Mouse (Mus musculus): ENCODE data around the gene Stox1. TPM values are rescaled to one million over a fixed set of nuclear protein-coding genes. Genes with fewer than 3 reads are reported as not detected.

Gene Stox1
- polyA plus RNA-seq, 1 experiment from 2014 or later, result 0.30 TPM

GRCm38 (mm10) chr10:62692771-62693170 is 33.2 kb downstream of the Stox1 start:
- no peak overlapping the region for H3K27ac ChIP-seq
- DNase-seq (no peak), ATAC-seq (ENCODE audit: low read depth) (no peak)
- no peaks in the 10 kb centered on the region for H3K9me3 ChIP-seq (replicated peaks)
- H3K4me1 ChIP-seq (replicated peaks), result no peaks in the 10 kb centered on the region
- H3K4me2 ChIP-seq, result no peak overlapping the region
- H3K9ac ChIP-seq, result no peak overlapping the region
- H3K36me3 ChIP-seq, result no peaks in the 10 kb centered on the region
- no peaks in the 10 kb centered on the region for H3K27me3 ChIP-seq
- no peak overlapping the region for H3K4me3 ChIP-seq (replicated peaks)
- WGBS (ENCODE audit: insufficient replicate concordance), result 61% methylated on average over 8 of the region's 8 CpGs

DNA sequence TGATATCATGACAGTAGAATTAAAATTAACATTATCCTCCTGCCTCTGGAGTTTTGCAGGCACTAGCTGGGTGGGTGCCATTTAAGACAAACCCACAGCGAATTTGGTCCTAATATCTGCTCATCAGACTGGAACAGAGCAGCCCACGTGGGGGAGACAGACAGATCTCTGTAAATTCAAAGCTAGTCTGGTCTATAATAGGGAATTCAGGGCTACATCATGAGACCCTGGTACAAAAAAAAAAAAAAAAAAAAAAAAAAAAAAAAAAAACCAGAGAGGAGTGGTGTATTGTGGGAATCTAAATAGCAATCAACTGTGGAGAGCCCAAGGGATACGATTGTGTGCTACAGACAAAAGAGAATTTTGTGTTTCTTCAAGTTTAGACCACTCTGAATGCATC is 33.7 kb downstream of the Stox1 start:
- Histone ChIP-seq H3K4me3 (replicated peaks) (no peak overlapping the region), H3K4me1 (replicated peaks) (no peaks in the 10 kb centered on the region), H3K27me3 (no peaks in the 10 kb centered on the region), H3K27ac (no peak overlapping the region), H3K9ac (no peak overlapping the region), H3K9me3 (replicated peaks) (no peaks in the 10 kb centered on the region), H3K4me2 (no peak overlapping the region), H3K36me3 (no peaks in the 10 kb centered on the region)
- no peak for ATAC-seq (ENCODE audit: low read depth)
- no peak for DNase-seq
- WGBS (ENCODE audit: insufficient replicate concordance), result 69% methylated on average over 3 of the region's 3 CpGs

DNA sequence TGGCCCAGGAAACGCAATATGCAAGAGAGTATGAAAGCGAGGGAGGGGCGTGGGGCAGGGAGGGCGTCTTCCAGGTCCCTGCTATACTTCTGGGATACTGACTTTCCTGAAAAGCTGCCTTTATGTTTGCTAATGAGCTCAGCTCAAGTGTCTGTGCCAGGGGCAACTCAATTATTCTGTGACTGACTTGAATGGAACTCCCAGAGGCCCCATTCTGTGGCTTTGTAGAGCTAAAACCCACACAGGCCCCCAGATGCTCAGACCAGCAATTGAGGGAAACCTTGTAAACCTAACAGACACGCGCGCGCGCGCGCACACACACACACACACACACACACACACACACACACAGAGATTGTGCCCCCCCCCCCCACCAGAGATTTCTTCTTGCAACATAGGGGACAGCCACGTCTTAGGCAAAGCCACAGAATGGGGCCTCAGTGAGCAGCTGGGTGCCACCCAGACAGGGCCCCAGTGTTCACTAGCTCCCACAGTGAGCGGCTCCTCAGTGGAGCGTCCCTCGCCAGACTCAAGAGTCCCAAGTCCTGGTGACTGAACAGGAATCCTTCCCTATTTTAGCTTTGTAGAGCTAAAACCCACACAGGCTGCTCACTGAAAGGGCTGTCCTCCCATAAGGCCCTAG is 38.8 kb downstream of the Stox1 start:
- no peak for DNase-seq
- H3K9me3 ChIP-seq (replicated peaks), result no peaks in the 10 kb centered on the region
- H3K4me3 ChIP-seq (replicated peaks), result no peak overlapping the region
- no peak for ATAC-seq (ENCODE audit: low read depth)
- H3K4me2 ChIP-seq, result no peak overlapping the region
- H3K36me3 ChIP-seq, result no peaks in the 10 kb centered on the region
- H3K27me3 ChIP-seq, result no peaks in the 10 kb centered on the region
- no peak overlapping the region for H3K9ac ChIP-seq
- H3K4me1 ChIP-seq (replicated peaks), result no peaks in the 10 kb centered on the region
- no peak overlapping the region for H3K27ac ChIP-seq
- WGBS (ENCODE audit: insufficient replicate concordance), result 70% methylated on average over 15 of the region's 15 CpGs

- Histone ChIP-seq H3K36me3 (no peaks in the 10 kb centered on the region), H3K4me2 (no peak overlapping the region), H3K27ac (no peak overlapping the region), H3K9me3 (replicated peaks) (peaks cover 6% of the 10 kb centered on the region), H3K9ac (no peak overlapping the region), H3K4me1 (replicated peaks) (no peaks in the 10 kb centered on the region), H3K4me3 (replicated peaks) (no peak overlapping the region), H3K27me3 (no peaks in the 10 kb centered on the region)
- 42% methylated on average over 5 of the region's 5 CpGs for WGBS (ENCODE audit: insufficient replicate concordance)
- DNase-seq (no peak), ATAC-seq (ENCODE audit: low read depth) (no peak)
Measured at GRCm38 (mm10) chr10:62683043-62683442, 42.9 kb downstream of the Stox1 start.

DNA sequence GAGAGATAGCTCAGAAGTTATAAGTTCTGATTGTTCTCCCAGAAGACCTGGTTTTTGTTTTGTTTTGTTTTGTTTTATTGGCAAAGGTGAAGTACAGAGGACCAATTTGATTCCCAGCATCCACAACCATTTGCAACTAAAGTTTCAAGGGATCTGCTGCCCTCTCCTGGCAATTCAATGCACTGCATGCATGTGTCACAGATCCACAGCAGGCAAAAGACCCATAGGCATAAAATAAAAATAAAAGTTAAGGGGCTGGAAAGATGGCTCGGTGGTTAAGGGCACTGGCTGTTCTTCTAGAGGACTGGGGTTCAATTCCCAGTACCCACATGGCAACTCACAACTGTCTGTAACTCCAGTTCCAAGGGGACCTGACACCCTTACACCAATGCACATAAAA is 46.1 kb downstream of the Stox1 start:
- H3K4me3 ChIP-seq (replicated peaks), result no peak overlapping the region
- H3K27ac ChIP-seq, result no peak overlapping the region
- H3K9me3 ChIP-seq (replicated peaks), result peaks cover 6% of the 10 kb centered on the region
- H3K27me3 ChIP-seq, result peaks cover 3% of the 10 kb centered on the region; the same call in 1 of the 2 replicates
- no peak overlapping the region for H3K4me2 ChIP-seq
- H3K9ac ChIP-seq, result no peak overlapping the region
- DNase-seq (no peak), ATAC-seq (ENCODE audit: low read depth) (no peak)
- WGBS (ENCODE audit: insufficient replicate concordance), result 55% methylated on average over 1 of the region's 1 CpGs
- no peaks in the 10 kb centered on the region for H3K4me1 ChIP-seq (replicated peaks)
- H3K36me3 ChIP-seq, result no peaks in the 10 kb centered on the region

DNA sequence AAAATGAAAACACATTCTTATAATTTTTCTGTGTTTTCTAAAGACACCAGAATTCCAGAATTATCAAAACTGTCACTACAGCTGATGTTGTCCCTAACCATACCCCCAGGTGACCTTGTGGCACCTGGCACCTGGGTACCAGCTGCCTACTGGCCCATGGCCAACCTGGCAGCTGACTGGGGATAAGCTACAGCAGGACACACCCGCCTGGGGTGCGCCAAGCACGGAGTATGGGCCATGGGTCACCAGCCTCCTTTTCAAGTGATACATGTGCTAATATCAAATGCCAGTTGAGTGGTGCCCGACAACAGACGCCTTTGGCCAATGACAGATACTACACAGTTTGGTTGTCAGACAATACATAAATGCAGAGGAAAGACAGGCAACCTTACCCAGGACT is 48.6 kb downstream of the Stox1 start:
- Histone ChIP-seq H3K27ac (no peak overlapping the region), H3K36me3 (no peaks in the 10 kb centered on the region), H3K4me1 (replicated peaks) (no peaks in the 10 kb centered on the region), H3K4me3 (replicated peaks) (no peak overlapping the region), H3K4me2 (no peak overlapping the region), H3K9me3 (replicated peaks) (peaks cover 6% of the 10 kb centered on the region), H3K27me3 (peaks cover 3% of the 10 kb centered on the region; the same call in 1 of the 2 replicates), H3K9ac (no peak overlapping the region)
- ATAC-seq (ENCODE audit: low read depth) (no peak), DNase-seq (no peak)
- 73% methylated on average over 5 of the region's 5 CpGs for WGBS (ENCODE audit: insufficient replicate concordance)

DNA sequence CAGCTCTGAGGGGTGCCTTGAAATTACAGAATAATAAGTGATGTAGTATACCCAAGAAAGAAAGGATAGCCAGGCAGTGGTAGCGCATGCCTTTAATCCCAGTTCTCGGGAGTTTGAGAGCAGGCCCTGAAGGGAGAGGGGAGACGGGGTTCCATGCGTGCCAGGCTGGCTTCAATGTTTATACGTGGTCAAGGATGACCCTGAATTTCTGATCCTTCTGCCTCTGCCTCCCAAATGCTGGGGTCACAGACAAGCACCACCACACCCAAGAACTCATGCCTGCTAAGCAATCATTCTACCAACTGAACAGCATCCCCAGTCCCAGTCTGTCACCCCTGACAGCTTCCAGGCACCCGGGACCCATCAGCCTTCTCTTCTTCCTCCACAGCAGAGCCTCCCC is 49.7 kb downstream of the Stox1 start:
- 76% methylated on average over 6 of the region's 6 CpGs for WGBS (ENCODE audit: insufficient replicate concordance)
- H3K4me2 ChIP-seq, result no peak overlapping the region
- peaks cover 6% of the 10 kb centered on the region for H3K9me3 ChIP-seq (replicated peaks)
- no peak overlapping the region for H3K4me3 ChIP-seq (replicated peaks)
- H3K27ac ChIP-seq, result no peak overlapping the region
- H3K4me1 ChIP-seq (replicated peaks), result no peaks in the 10 kb centered on the region
- peaks cover 3% of the 10 kb centered on the region; the same call in 1 of the 2 replicates for H3K27me3 ChIP-seq
- H3K36me3 ChIP-seq, result no peaks in the 10 kb centered on the region
- ATAC-seq (ENCODE audit: low read depth) (no peak), DNase-seq (no peak)
- no peak overlapping the region for H3K9ac ChIP-seq

DNA sequence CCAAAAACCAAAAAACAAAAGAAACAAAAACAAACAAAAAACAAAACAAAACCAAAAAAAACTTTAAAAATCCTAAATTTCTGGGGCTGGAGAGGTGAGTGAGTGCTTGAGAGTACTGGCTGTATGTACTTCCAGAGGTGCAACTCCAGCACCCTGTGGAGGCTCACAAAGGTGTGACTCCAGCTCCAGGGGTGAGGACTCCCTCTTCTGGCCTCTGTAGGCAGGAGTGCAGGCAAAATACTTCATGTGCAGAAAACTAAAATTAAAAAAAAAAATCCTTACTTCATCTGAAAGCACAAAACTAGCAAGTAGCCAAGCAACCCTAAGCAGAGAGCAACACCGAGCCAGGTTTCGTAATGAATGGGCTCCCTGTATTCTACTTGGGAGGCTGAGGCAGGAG is 53.6 kb downstream of the Stox1 start:
- H3K27ac ChIP-seq, result no peak overlapping the region
- DNase-seq (no peak), ATAC-seq (ENCODE audit: low read depth) (no peak)
- H3K4me3 ChIP-seq (replicated peaks), result no peak overlapping the region
- H3K4me1 ChIP-seq (replicated peaks), result peaks cover 13% of the 10 kb centered on the region
- peaks cover 3% of the 10 kb centered on the region; the same call in 1 of the 2 replicates for H3K27me3 ChIP-seq
- H3K36me3 ChIP-seq, result no peaks in the 10 kb centered on the region
- no peaks in the 10 kb centered on the region for H3K9me3 ChIP-seq (replicated peaks)
- no peak overlapping the region for H3K4me2 ChIP-seq
- 87% methylated on average over 2 of the region's 2 CpGs for WGBS (ENCODE audit: insufficient replicate concordance)
- no peak overlapping the region for H3K9ac ChIP-seq

DNA sequence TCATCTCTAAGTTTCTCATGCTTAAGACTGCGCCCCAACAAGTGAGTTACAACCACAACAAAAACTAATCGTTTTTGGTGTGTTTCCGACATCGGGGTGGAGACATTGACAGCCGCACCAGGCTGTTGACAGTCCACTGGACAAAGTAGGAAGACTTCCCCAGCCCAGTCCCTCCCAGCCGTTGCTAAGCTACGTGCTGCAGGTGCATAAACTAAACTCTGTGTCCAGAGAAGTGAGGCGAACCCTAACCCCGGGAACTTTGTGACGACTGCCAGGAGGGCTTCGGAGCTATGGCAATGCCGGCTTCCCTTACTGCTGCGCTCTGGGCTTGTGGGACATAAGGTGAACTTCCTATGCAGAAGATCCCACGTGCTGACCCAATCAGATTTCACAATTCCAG is 56.7 kb downstream of the Stox1 start:
- Histone ChIP-seq H3K27ac (no peak overlapping the region), H3K4me3 (replicated peaks) (no peak overlapping the region), H3K9me3 (replicated peaks) (no peaks in the 10 kb centered on the region), H3K27me3 (peaks cover 9% of the 10 kb centered on the region; the same call in 1 of the 2 replicates), H3K4me2 (no peak overlapping the region), H3K36me3 (no peaks in the 10 kb centered on the region), H3K9ac (no peak overlapping the region), H3K4me1 (replicated peaks) (peaks cover 30% of the 10 kb centered on the region)
- no peak for ATAC-seq (ENCODE audit: low read depth)
- WGBS (ENCODE audit: insufficient replicate concordance), result 73% methylated on average over 14 of the region's 14 CpGs
- DNase-seq, result no peak

- Histone ChIP-seq H3K4me2 (peak overlapping the region; percentile 27; the same call in 1 of the 2 replicates), H3K9me3 (replicated peaks) (no peaks in the 10 kb centered on the region), H3K27ac (no peak overlapping the region), H3K4me1 (replicated peaks) (peaks cover 30% of the 10 kb centered on the region), H3K27me3 (peaks cover 13% of the 10 kb centered on the region; the same call in 1 of the 2 replicates), H3K36me3 (no peaks in the 10 kb centered on the region), H3K9ac (no peak overlapping the region), H3K4me3 (replicated peaks) (no peak overlapping the region)
- ATAC-seq (ENCODE audit: low read depth) (no peak), DNase-seq (no peak)
- 62% methylated on average over 2 of the region's 2 CpGs for WGBS (ENCODE audit: insufficient replicate concordance)
Measured at GRCm38 (mm10) chr10:62668463-62668862, 57.5 kb downstream of the Stox1 start.

GRCm38 (mm10) chr10:62668043-62668442 is 57.9 kb downstream of the Stox1 start:
- WGBS (ENCODE audit: insufficient replicate concordance), result 12% methylated on average over 5 of the region's 5 CpGs
- Histone ChIP-seq H3K4me1 (replicated peaks) (peaks cover 30% of the 10 kb centered on the region), H3K27ac (no peak overlapping the region), H3K9ac (no peak overlapping the region), H3K27me3 (peaks cover 13% of the 10 kb centered on the region; the same call in 1 of the 2 replicates), H3K4me3 (replicated peaks) (no peak overlapping the region), H3K4me2 (peak overlapping the region; percentile 27), H3K9me3 (replicated peaks) (no peaks in the 10 kb centered on the region), H3K36me3 (no peaks in the 10 kb centered on the region)
- ATAC-seq (ENCODE audit: low read depth) (peak; percentile 94), DNase-seq (peak; percentile 57)

DNA sequence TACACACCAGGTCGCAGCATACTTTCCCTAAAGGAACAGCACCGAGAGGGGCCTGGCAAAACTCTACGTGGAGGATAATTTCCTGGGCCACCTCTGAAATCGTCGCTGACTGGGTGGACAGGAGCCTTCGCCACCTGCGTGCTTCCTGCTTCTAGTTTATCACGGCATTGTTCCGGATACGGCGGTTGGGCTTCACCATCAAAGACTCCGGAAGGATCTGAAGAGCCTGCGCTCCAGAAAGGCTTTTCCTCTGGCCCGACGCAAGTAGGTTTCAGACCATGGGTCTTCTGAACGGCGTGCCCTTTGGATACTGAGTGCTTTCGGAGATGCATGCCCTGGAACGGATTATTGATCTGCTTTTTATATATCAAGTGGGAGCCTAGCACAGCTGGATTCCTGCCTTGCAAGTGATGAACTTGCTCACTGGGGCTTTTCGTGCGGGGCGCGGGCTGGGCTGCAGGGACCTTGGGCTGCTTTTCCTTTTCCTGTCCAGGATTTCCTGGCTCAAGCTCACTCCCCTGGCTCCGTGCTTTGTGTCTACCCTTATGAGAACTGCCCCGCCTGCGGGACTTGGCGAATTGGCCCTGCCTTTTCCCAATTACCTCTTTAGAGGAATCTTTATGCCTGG is 60.9 kb downstream of the Stox1 start:
- Histone ChIP-seq H3K9me3 (replicated peaks) (no peaks in the 10 kb centered on the region), H3K27ac (no peak overlapping the region), H3K4me3 (replicated peaks) (peak overlapping the region; percentile 32), H3K4me2 (peak overlapping the region; percentile 53), H3K4me1 (replicated peaks) (peaks cover 37% of the 10 kb centered on the region), H3K27me3 (peaks cover 13% of the 10 kb centered on the region; the same call in 1 of the 2 replicates), H3K36me3 (no peaks in the 10 kb centered on the region), H3K9ac (peak overlapping the region; percentile 34)
- WGBS (ENCODE audit: insufficient replicate concordance), result 10% methylated on average over 27 of the region's 27 CpGs
- DNase-seq, result no peak
- no peak for ATAC-seq (ENCODE audit: low read depth)

All from liver, embryonic 13.5 days (tissue).